ENCODE assay signal across 27 mouse cellular contexts in genomic region chr17:76500446-76500845, GRCm38 (mm10).
DNase-seq lines count a peak whose midpoint lies in the region; ATAC-seq and TF ChIP-seq lines count a peak whose summit lies in the region.
"Had no signal": no experiment of that assay in that cellular context is flagged by ENCODE, and none has a peak within 500 bp of the region (broad histone marks: within the 10 kb centered on the region; RNA-seq: fewer than 3 reads in every experiment).

No protein-coding gene starts in this region.

- H3K9me3 ChIP-seq in ES-Bruce4 (replicated peaks; ENCODE audit: control insufficient read depth, insufficient read depth, low read length, poor library complexity, severe bottlenecking) (peaks cover 12% of the 10 kb centered on the region; the same call in 1 of the 2 replicates), ES-E14 (ENCODE audit: control insufficient read depth, insufficient read depth, low read depth, low read length) (no peaks in the 10 kb centered on the region)
- no peaks in the 10 kb centered on the region for H3K9me3 ChIP-seq in midbrain, embryonic 11.5 days (ENCODE audit: control insufficient read depth, low read length)
- no peaks in the 10 kb centered on the region for H3K9me3 ChIP-seq in hindbrain, embryonic 10.5 days
- H3K9me3 ChIP-seq: embryonic facial prominence, embryonic 13.5 days; embryonic facial prominence, embryonic 15.5 days; forebrain, embryonic 10.5 days; forebrain, embryonic 12.5 days had no signal

- 80% methylated on average over 4 of the region's 4 CpGs for WGBS in midbrain, embryonic 11.5 days
- WGBS in hindbrain, embryonic 10.5 days = 78% methylated on average over 4 of the region's 4 CpGs

- no peaks in the 10 kb centered on the region for H3K27me3 ChIP-seq in ES-Bruce4 (ENCODE audit: control insufficient read depth, insufficient read depth, low read length, poor library complexity, severe bottlenecking)
- no peaks in the 10 kb centered on the region for H3K27me3 ChIP-seq in midbrain, embryonic 11.5 days (ENCODE audit: control insufficient read depth, insufficient read depth, low read length)
- H3K27me3 ChIP-seq in hindbrain, embryonic 10.5 days (ENCODE audit: insufficient read depth, poor library complexity, severe bottlenecking) = no peaks in the 10 kb centered on the region
- H3K27me3 ChIP-seq: CH12.LX; embryonic facial prominence, embryonic 13.5 days; embryonic facial prominence, embryonic 15.5 days; forebrain, embryonic 12.5 days had no signal

- H3K27ac ChIP-seq in ES-Bruce4 (ENCODE audit: insufficient read depth, low read length) (peak overlapping the region; percentile 93), ES-E14 (ENCODE audit: insufficient read depth, low read depth, low read length, poor library complexity, severe bottlenecking) (peak overlapping the region; percentile 95)
- H3K27ac ChIP-seq in midbrain, embryonic 11.5 days (ENCODE audit: low read depth, low read length) = no peak overlapping the region
- H3K27ac ChIP-seq in hindbrain, embryonic 10.5 days = no peak overlapping the region
- H3K27ac ChIP-seq: embryonic facial prominence, embryonic 13.5 days; embryonic facial prominence, embryonic 15.5 days; forebrain, embryonic 10.5 days; forebrain, embryonic 12.5 days had no signal

- H3K4me1 ChIP-seq in ES-Bruce4 (ENCODE audit: control insufficient read depth, insufficient read depth, low read length) (no peaks in the 10 kb centered on the region), ES-E14 (ENCODE audit: control insufficient read depth in 2 of 2, insufficient read depth in 2 of 2, low read length in 2 of 2, poor library complexity in 1 of 2) (peaks cover 0 to 7% of the 10 kb centered on the region in 2 experiments; a peak in 1 of 4 replicates)
- no peaks in the 10 kb centered on the region for H3K4me1 ChIP-seq in midbrain, embryonic 11.5 days (ENCODE audit: control insufficient read depth, insufficient read depth, low read length)
- H3K4me1 ChIP-seq in hindbrain, embryonic 10.5 days (replicated peaks) = no peaks in the 10 kb centered on the region
- H3K4me1 ChIP-seq: embryonic facial prominence, embryonic 13.5 days; embryonic facial prominence, embryonic 15.5 days; forebrain, embryonic 10.5 days; forebrain, embryonic 12.5 days had no signal

- no peak for TF ChIP-seq EP300 in ES-Bruce4 (IDR thresholded peaks at IDR 0.05; ENCODE audit: insufficient read depth, low read depth, low read length)

- no peak for TF ChIP-seq CTCF in ES-Bruce4 (IDR thresholded peaks at IDR 0.05; ENCODE audit: low read depth, low read length)

- TF ChIP-seq POLR2A in ES-Bruce4 (IDR thresholded peaks at IDR 0.05; ENCODE audit: insufficient read depth, low read length) = no peak

- in situ Hi-C loops in ES-E14 (cut with MboI; ENCODE audit: low sequenced_read_pairs in 2 of 2, unreplicated experiment in 2 of 2) = no loop called here

- H3K36me3 ChIP-seq in ES-Bruce4 (ENCODE audit: control insufficient read depth, insufficient read depth, low read length, poor library complexity, severe bottlenecking) = no peaks in the 10 kb centered on the region; the same call in 1 of the 2 replicates
- H3K36me3 ChIP-seq in ES-E14 (ENCODE audit: control insufficient read depth, insufficient read depth, low read length, poor library complexity, severe bottlenecking) = peaks cover 9% of the 10 kb centered on the region
- no peaks in the 10 kb centered on the region for H3K36me3 ChIP-seq in midbrain, embryonic 11.5 days (ENCODE audit: control insufficient read depth, insufficient read depth, low read length)
- H3K36me3 ChIP-seq in hindbrain, embryonic 10.5 days = no peaks in the 10 kb centered on the region
- H3K36me3 ChIP-seq: embryonic facial prominence, embryonic 13.5 days; embryonic facial prominence, embryonic 15.5 days; forebrain, embryonic 10.5 days; forebrain, embryonic 12.5 days had no signal

- ATAC-seq in midbrain, embryonic 11.5 days (ENCODE audit: low FRiP score) = no peak
- ATAC-seq: activated CD4-positive, CD25-positive, alpha-beta regulatory T cell, adult 4 months; CD4-positive, CD25-positive, alpha-beta regulatory T cell, adult 4 months; forebrain, embryonic 14.5 days; forebrain, embryonic 16.5 days had no signal

- no peak overlapping the region for H3K9ac ChIP-seq in ES-Bruce4 (ENCODE audit: low read depth, poor library complexity, severe bottlenecking)
- H3K9ac ChIP-seq in ES-E14 (ENCODE audit: insufficient read depth, low read depth, low read length, poor library complexity, severe bottlenecking) = no peak overlapping the region
- H3K9ac ChIP-seq in midbrain, embryonic 11.5 days (ENCODE audit: low read length) = no peak overlapping the region
- H3K9ac ChIP-seq: embryonic facial prominence, embryonic 13.5 days; embryonic facial prominence, embryonic 15.5 days; forebrain, embryonic 12.5 days had no signal

- peak; percentile 41 for DNase-seq in ES-E14 (ENCODE audit: low read depth, low spot score)
- peak; percentile 1 for DNase-seq in WW6 (ENCODE audit: low read depth, low spot score)
- DNase-seq in c-Kit-positive CD71-positive TER-119-positive erythroid progenitor cells, embryonic 14.5 days (ENCODE audit: low spot score) = no peak
- DNase-seq in midbrain, embryonic 11.5 days (ENCODE audit: low spot score, missing footprints) = no peak
- DNase-seq in hindbrain, embryonic 10.5 days (ENCODE audit: low spot score) = no peak
- DNase-seq: adrenal gland, adult 8-10 months; adrenal gland, postnatal 14 days; adrenal gland, postnatal 36 days; B cell, adult 2 months; cerebellum, adult 11 months; cerebellum, adult 18-20 months; cerebellum, adult 8-10 months; cerebellum, adult 9-11 months; cerebellum, postnatal 14 days; cerebellum, postnatal 36 days; embryo, embryonic 11 days had no signal

- no peak overlapping the region for H3K4me2 ChIP-seq in midbrain, embryonic 11.5 days
- H3K4me2 ChIP-seq: embryonic facial prominence, embryonic 13.5 days; embryonic facial prominence, embryonic 15.5 days; forebrain, embryonic 12.5 days had no signal

- no peak overlapping the region for H3K4me3 ChIP-seq in ES-Bruce4 (ENCODE audit: low read depth, low read length)
- H3K4me3 ChIP-seq in ES-E14 (ENCODE audit: insufficient read depth in 1 of 2, low read depth in 1 of 2, low read length in 2 of 2, poor library complexity in 1 of 2, severe bottlenecking in 1 of 2) = 0 out of 4 replicates have a peak overlapping the region, but pooled peaks of 1 of the 2 experiments have one; percentile 17
- H3K4me3 ChIP-seq in midbrain, embryonic 11.5 days (ENCODE audit: low read depth, low read length) = no peak overlapping the region
- no peak overlapping the region for H3K4me3 ChIP-seq in hindbrain, embryonic 10.5 days
- H3K4me3 ChIP-seq: embryonic facial prominence, embryonic 13.5 days; embryonic facial prominence, embryonic 15.5 days; erythroblast, embryonic 14.5 days; forebrain, embryonic 10.5 days; forebrain, embryonic 12.5 days had no signal

TF ChIP-seq in ES-E14, 5 proteins besides CTCF, POLR2A, EP300 and RAD21:
- TF ChIP-seq ZC3H11A (IDR thresholded peaks at IDR 0.05; ENCODE audit: borderline replicate concordance, low read depth, low read length) (no peak), HCFC1 (IDR thresholded peaks at IDR 0.05; ENCODE audit: borderline replicate concordance, insufficient read depth, low read length) (no peak), CHD2 (IDR thresholded peaks at IDR 0.05; ENCODE audit: low read depth, low read length) (no peak), ZNF384 (IDR thresholded peaks at IDR 0.05; ENCODE audit: low read depth, low read length) (no peak), MAFK (IDR thresholded peaks at IDR 0.05; ENCODE audit: insufficient read depth, low read depth, low read length) (no peak)
TF ChIP-seq in ES-E14: peak in this region for 0.

Comparison
In these comparisons a context has a peak if more than half of its experiments do, and no peak if none do; other contexts are left out.
1. H3K27ac ChIP-seq: peak in ES-Bruce4 (single experiment) and ES-E14 (single experiment); none in midbrain, embryonic 11.5 days (single experiment) and hindbrain, embryonic 10.5 days (single experiment).
2. DNase-seq: peak in ES-E14 (single experiment) and WW6 (single experiment); none in c-Kit-positive CD71-positive TER-119-positive erythroid progenitor cells, embryonic 14.5 days (single experiment), midbrain, embryonic 11.5 days (single experiment) and hindbrain, embryonic 10.5 days (single experiment).